Mouse (Mus musculus) embryonic facial prominence, embryonic 14.5 days (tissue): ENCODE measurements around the gene Mark3. TPM values are rescaled to one million over a fixed set of nuclear protein-coding genes. Genes with fewer than 3 reads are reported as not detected.

Source experiments
- ATAC-seq: fragments of 200-750 bp; cut with Nextera tagmentation; 2 replicates; pipeline ENCODE4 v1.8.0; 2017; ENCODE audit warnings: low read depth, moderate number of reproducible peaks, moderate TSS enrichment
- DNase-seq: peaks from one replicate; pipeline ENCODE4 v3.0.0-alpha.2; 2015; ENCODE audit warnings: low spot score
- H3K27ac ChIP-seq: fragments of 300-500 bp; sonication (generic); replicated peaks from 2 replicates; pipeline ENCODE4 v1.5.1; 2014; ENCODE audit warnings: low read depth, mild to moderate bottlenecking, low read length, moderate library complexity
- H3K27me3 ChIP-seq: fragments of 300-500 bp; sonication (generic); replicated peaks from 2 replicates; pipeline ENCODE4 v1.6.1; 2014; ENCODE audit warnings: low read length; ENCODE audit not compliant: control insufficient read depth, insufficient read depth
- H3K36me3 ChIP-seq: fragments of 300-500 bp; sonication (generic); 2 replicates; pipeline ENCODE4 v1.6.1; 2014; ENCODE audit warnings: low read length, mixed read lengths; ENCODE audit not compliant: control insufficient read depth, insufficient read depth
- H3K4me1 ChIP-seq: fragments of 300-500 bp; sonication (generic); 2 replicates; pipeline ENCODE4 v1.6.1; 2014; ENCODE audit warnings: antibody characterized with exemption, low read length; ENCODE audit not compliant: control insufficient read depth, insufficient read depth
- H3K4me2 ChIP-seq: fragments of 300-500 bp; sonication (generic); 2 replicates; pipeline ENCODE4 v1.6.1; 2014; ENCODE audit warnings: low read depth, mild to moderate bottlenecking, low read length, moderate library complexity, mixed read lengths
- H3K4me3 ChIP-seq: fragments of 300-500 bp; sonication (generic); 2 replicates; pipeline ENCODE4 v1.5.1; 2014; ENCODE audit warnings: low read depth, mild to moderate bottlenecking, low read length
- H3K9ac ChIP-seq: fragments of 300-500 bp; sonication (generic); 2 replicates; pipeline ENCODE4 v1.6.1; 2014; ENCODE audit warnings: low read depth, mild to moderate bottlenecking, low read length, moderate library complexity, mixed read lengths
- H3K9me3 ChIP-seq: fragments of 300-500 bp; sonication (generic); 2 replicates; pipeline ENCODE4 v1.6.1; 2016; ENCODE audit warnings: low read length; ENCODE audit not compliant: control insufficient read depth
- WGBS: fragments of 180-500 bp; shearing (Covaris S2); extraction: QIAGEN DNeasy Blood & Tissue Kit; methylation state at CpG from one replicate; pipeline ENCODE4 v1.1.7; 2014; 5-methylcytosine and 5-hydroxymethylcytosine counted together
- polyA plus RNA-seq: library from polyadenylated mRNA; unstranded; fragments of >200 nt; fragmentation: Nextera tagmentation; extraction: Ambion mirVana; gene quantifications from 2 replicates; pipeline ENCODE4 v1.2.1, GENCODE M21; 2014

Mark3 gene
- polyA plus RNA-seq, 1 experiment from 2014 or later, result 47.2 TPM

DNA sequence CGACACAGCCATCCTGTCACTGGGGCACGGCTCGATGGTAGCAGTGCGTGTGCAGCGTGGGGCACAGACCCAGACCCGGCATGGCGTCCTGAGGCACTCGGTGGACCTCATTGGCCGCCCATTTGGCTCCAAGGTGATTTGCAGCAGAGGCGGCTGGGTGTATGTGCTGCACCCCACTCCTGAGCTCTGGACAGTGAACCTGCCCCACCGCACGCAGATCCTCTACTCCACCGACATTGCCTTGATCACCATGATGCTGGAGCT, 104.3 kb downstream of the Mark3 start:
- Histone ChIP-seq H3K4me2 (peak overlapping the region; percentile 82), H3K27ac (no peak overlapping the region), H3K9me3 (no peaks in the 10 kb centered on the region), H3K36me3 (0 out of 2 replicates have a peak, but pooled peaks cover 5% of the 10 kb centered on the region), H3K27me3 (peaks cover 8% of the 10 kb centered on the region), H3K9ac (peak overlapping the region; percentile 69), H3K4me3 (peak overlapping the region; percentile 53), H3K4me1 (peaks cover 10% of the 10 kb centered on the region)
- WGBS, result 5% methylated on average over 13 of the region's 13 CpGs
- DNase-seq (no peak), ATAC-seq (no peak)

DNA sequence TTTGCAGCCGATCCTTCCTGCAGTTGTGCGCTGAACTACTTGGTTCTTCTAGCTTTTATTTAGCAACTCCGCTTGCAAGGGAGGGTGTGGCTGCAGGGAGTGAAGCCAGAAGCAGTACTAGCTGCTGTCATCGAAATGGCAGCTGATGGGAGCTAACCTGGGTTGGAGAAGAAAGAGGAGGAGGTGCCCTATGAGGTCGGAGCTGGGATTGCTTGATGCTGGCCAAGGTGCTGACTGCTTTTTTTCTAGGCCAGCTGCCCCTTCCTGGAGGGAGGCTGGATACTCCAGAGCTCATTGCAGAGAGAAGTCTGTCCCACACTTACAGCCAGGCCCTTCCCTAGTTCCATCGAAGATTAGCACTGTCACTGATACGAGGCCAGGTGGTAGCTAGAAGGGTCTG, 104.7 kb downstream of the Mark3 start:
- 0 out of 2 replicates have a peak, but pooled peaks cover 5% of the 10 kb centered on the region for H3K36me3 ChIP-seq
- whole genome bisulfite sequencing, result 47% methylated on average over 7 of the region's 7 CpGs

DNA sequence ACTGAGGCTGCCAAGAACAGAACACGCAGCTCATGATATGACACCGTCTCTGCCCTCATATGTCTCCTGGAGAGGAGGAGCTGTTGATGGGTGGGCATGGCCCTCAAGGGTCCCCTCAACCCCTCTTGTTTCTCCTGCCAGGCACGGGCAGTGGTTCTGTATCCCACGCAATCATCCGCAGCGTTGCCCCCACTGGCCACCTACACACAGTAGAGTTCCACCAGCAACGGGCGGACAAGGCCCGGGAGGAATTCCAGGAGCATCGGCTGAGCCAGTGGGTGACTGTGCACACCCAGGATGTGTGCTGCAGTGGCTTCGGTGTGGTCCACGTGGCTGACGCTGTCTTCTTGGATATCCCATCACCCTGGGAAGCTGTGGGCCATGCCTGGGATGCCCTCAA, 106.3 kb downstream of the Mark3 start:
- no peak for DNase-seq
- Histone ChIP-seq H3K27me3 (no peaks in the 10 kb centered on the region), H3K4me3 (no peak overlapping the region), H3K4me1 (peaks cover 10% of the 10 kb centered on the region), H3K4me2 (no peak overlapping the region), H3K9me3 (no peaks in the 10 kb centered on the region), H3K9ac (no peak overlapping the region), H3K27ac (no peak overlapping the region), H3K36me3 (0 out of 2 replicates have a peak, but pooled peaks cover 5% of the 10 kb centered on the region)
- no peak for ATAC-seq
- WGBS, result 93% methylated on average over 13 of the region's 13 CpGs

More for the DNA sequence above, 104.7 kb downstream of the Mark3 start:
- Histone ChIP-seq H3K9ac (peak overlapping the region; percentile 69), H3K27ac (no peak overlapping the region), H3K9me3 (no peaks in the 10 kb centered on the region), H3K4me2 (peak overlapping the region; percentile 82), H3K27me3 (peaks cover 4% of the 10 kb centered on the region), H3K4me3 (peak overlapping the region; percentile 53), H3K4me1 (peaks cover 10% of the 10 kb centered on the region)
- ATAC-seq (no peak), DNase-seq (no peak)

DNA sequence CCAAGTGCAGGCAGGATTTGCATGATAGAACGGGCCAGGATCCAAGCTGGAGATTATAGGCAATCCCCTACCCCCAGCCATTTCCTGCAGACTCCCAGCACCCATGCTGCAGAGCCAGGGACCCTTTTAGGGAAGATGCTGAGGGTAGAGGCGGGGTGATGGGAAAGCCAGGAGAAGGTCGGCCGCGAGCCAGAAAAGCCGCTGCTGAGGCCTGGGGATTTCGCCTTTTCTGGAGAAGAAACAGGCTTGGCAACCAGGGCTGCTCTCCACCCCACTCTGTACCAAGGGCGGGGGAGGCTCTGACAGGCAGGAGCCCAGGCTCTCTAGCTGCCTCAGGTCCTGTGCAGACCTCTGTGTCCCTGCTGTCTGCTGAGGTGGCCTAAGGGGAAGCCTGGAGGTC, 107.0 kb downstream of the Mark3 start:
- Histone ChIP-seq H3K4me1 (peaks cover 10% of the 10 kb centered on the region), H3K27ac (no peak overlapping the region), H3K9ac (no peak overlapping the region), H3K27me3 (no peaks in the 10 kb centered on the region), H3K36me3 (0 out of 2 replicates have a peak, but pooled peaks cover 5% of the 10 kb centered on the region), H3K4me3 (no peak overlapping the region), H3K4me2 (no peak overlapping the region), H3K9me3 (no peaks in the 10 kb centered on the region)
- no peak for ATAC-seq
- WGBS, result 84% methylated on average over 8 of the region's 8 CpGs
- DNase-seq, result no peak

DNA sequence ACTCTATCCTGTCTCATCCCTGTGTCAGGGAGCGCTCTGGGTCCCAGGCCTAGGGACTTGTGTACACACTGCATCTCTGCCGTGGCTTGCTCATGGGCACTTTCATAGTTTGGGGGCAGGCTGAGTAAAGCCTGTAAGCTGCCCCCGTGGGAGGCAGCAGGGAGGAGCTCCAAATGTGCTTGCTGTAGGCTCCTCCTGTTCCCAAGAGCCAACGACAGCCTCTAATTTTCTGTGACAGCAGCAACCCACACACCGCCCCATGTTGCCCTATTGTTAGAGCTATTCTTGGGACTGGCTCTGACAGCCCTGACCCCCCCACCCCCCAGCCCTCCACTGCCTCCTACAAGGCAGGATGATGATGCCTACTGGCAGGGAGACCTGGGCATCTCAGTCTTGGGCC, 107.7 kb downstream of the Mark3 start:
- ATAC-seq, result no peak
- 0 out of 2 replicates have a peak, but pooled peaks cover 5% of the 10 kb centered on the region for H3K36me3 ChIP-seq
- no peak overlapping the region for H3K27ac ChIP-seq
- no peak for DNase-seq
- H3K4me2 ChIP-seq, result no peak overlapping the region
- no peaks in the 10 kb centered on the region for H3K27me3 ChIP-seq
- 77% methylated on average over 5 of the region's 5 CpGs for WGBS
- no peak overlapping the region for H3K4me3 ChIP-seq
- no peaks in the 10 kb centered on the region for H3K9me3 ChIP-seq
- H3K4me1 ChIP-seq, result peaks cover 10% of the 10 kb centered on the region
- no peak overlapping the region for H3K9ac ChIP-seq

DNA sequence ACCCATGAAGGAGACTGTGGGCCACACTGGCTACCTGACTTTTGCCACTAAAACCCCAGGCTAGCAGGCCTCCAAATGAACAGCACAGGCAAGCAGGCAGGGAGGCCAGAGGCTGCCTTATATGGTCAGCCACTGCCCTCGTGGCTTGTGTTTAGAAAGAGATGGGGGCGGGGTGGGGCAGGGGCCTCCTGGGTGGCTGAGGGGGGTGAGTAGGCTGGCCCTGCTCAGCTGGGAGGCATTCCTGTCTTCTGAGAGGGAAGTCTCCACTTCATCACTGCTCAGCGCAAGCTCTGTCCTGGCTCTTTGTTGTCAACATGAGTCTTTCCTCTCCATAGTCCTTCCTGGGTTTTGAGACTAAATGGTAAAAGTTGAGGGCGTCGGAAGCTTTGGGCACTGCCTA, 108.5 kb downstream of the Mark3 start:
- 0 out of 2 replicates have a peak, but pooled peaks cover 5% of the 10 kb centered on the region for H3K36me3 ChIP-seq
- H3K27me3 ChIP-seq, result no peaks in the 10 kb centered on the region
- H3K9me3 ChIP-seq, result no peaks in the 10 kb centered on the region
- H3K27ac ChIP-seq, result no peak overlapping the region
- 65% methylated on average over 4 of the region's 5 CpGs for WGBS
- ATAC-seq (no peak), DNase-seq (no peak)
- peaks cover 4% of the 10 kb centered on the region; the same call in 1 of the 2 replicates for H3K4me1 ChIP-seq
- no peak overlapping the region for H3K4me3 ChIP-seq
- no peak overlapping the region for H3K4me2 ChIP-seq
- no peak overlapping the region for H3K9ac ChIP-seq

DNA sequence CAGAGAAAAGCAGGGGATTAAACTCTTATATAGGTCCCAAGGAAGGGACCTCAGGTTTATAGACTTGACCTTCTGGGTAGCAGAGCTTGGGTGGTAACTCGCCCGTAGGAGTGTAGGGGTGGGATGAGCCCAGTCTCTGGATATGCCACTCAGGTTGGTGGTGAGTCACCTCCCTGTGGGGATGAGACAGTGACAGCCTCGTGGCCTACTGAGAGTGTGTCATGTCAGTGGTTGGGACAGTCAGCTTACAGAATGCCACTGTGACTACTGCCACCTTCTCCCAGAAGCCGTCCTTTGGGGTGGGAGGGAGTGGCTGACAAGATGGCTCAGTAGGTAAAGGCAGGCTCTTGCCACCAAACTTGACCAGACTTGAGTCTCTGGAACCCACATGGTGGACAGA, 112.1 kb downstream of the Mark3 start:
- ATAC-seq, result no peak
- 78% methylated on average over 4 of the region's 4 CpGs for WGBS
- no peak overlapping the region for H3K27ac ChIP-seq
- DNase-seq, result no peak
- H3K4me1 ChIP-seq, result no peaks in the 10 kb centered on the region
- H3K9ac ChIP-seq, result no peak overlapping the region
- 0 out of 2 replicates have a peak, but pooled peaks cover 5% of the 10 kb centered on the region for H3K36me3 ChIP-seq
- H3K27me3 ChIP-seq, result no peaks in the 10 kb centered on the region
- no peak overlapping the region for H3K4me3 ChIP-seq
- H3K9me3 ChIP-seq, result no peaks in the 10 kb centered on the region
- H3K4me2 ChIP-seq, result no peak overlapping the region

DNA sequence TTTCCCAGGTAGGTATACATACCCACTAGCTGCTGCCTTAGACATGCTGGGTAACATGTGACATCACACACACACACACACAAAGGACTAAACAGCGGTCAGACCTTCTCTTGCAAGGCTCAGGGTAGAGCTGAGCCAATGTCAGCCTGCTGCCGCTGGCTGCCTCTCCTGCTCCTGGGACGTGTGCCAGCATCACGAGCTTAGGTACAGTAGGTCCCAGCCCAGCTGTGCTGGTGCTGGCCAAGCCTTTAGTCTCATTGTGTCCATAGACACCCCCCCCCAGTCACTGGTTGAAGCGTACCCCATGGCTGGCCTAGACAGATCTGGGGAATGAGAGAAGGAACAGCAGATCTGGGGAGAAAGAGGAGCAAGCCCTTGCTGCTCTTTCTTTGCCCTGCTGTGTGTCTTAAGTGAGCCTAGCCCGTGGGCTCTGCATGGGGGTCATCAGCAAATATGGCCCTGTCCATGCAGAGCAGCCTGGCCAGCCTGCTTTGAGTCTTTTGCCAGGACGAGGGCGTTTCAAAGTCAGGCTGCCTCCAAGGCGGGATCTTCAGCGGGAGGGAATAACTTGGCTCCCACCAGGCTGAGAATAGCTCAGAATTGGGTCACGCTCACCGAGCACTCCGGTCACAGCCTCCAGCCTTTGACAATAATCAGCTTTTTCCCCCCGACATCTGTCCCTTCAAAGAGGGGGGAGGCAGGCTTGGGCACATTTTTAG, 113.2 kb downstream of the Mark3 start:
- Histone ChIP-seq H3K27ac (no peak overlapping the region; the same call in 1 of the 2 replicates), H3K9me3 (no peaks in the 10 kb centered on the region), H3K27me3 (no peaks in the 10 kb centered on the region), H3K4me1 (no peaks in the 10 kb centered on the region), H3K4me3 (no peak overlapping the region), H3K4me2 (no peak overlapping the region), H3K9ac (no peak overlapping the region), H3K36me3 (0 out of 2 replicates have a peak, but pooled peaks cover 4% of the 10 kb centered on the region)
- WGBS, result 37% methylated on average over 13 of the region's 14 CpGs
- ATAC-seq (peak; percentile 66), DNase-seq (peak; percentile 78)

DNA sequence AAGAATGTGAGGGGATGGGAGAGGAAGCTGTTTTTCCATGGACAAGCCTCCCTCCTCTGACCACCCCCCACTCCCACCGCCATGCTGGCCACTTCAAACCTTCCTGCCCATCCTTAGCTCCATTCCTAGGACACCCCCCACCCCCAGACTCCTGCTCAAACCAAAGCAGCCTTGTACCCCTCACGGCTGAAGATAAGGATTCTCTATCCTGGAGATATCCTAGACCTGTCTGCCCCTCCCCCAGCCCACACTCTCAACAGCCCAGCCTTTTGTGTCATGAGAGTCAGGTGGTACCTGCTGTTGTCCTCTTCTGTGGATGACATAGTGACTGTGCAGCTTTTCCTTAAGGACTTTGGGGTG, 113.7 kb downstream of the Mark3 start:
- no peak overlapping the region for H3K4me3 ChIP-seq
- H3K27ac ChIP-seq, result no peak overlapping the region; the same call in 1 of the 2 replicates
- WGBS, result 14% methylated on average over 2 of the region's 2 CpGs
- no peaks in the 10 kb centered on the region for H3K36me3 ChIP-seq
- ATAC-seq (no peak), DNase-seq (no peak)
- no peaks in the 10 kb centered on the region for H3K9me3 ChIP-seq
- H3K27me3 ChIP-seq, result no peaks in the 10 kb centered on the region
- H3K4me2 ChIP-seq, result no peak overlapping the region
- peaks cover 1% of the 10 kb centered on the region for H3K4me1 ChIP-seq
- no peak overlapping the region for H3K9ac ChIP-seq
